Comparison of ENCODE assay signal across 15 mouse cellular contexts in genomic region chr15:98949607-98949892, GRCm38 (mm10). TPM values are rescaled to one million over a fixed set of nuclear protein-coding genes. Genes with fewer than 3 reads are reported as not detected.
DNase-seq lines count a peak whose midpoint lies in the region; ATAC-seq lines count a peak whose summit lies in the region.
"Had no signal": no experiment of that assay in that cellular context is flagged by ENCODE, and none has a peak within 500 bp of the region (broad histone marks: within the 10 kb centered on the region; RNA-seq: fewer than 3 reads in every experiment).

No protein-coding gene starts in this region.

- peak overlapping the region; percentile 47 for H3K4me2 ChIP-seq in forebrain, embryonic 12.5 days
- peak overlapping the region; percentile 32 for H3K4me2 ChIP-seq in hindbrain, embryonic 11.5 days (replicated peaks; ENCODE audit: low read depth, low read length)
- peak overlapping the region; percentile 49 for H3K4me2 ChIP-seq in midbrain, embryonic 12.5 days (replicated peaks)
- peak overlapping the region; percentile 88 for H3K4me2 ChIP-seq in neural tube, embryonic 14.5 days (ENCODE audit: low read depth, low read length)
- H3K4me2 ChIP-seq in heart, embryonic 12.5 days: no peak overlapping the region
- H3K4me2 ChIP-seq in liver, embryonic 12.5 days: no peak overlapping the region
- H3K4me2 ChIP-seq: heart, embryonic 15.5 days had no signal

- peak overlapping the region; percentile 63; the same call in 1 of the 2 replicates for H3K27ac ChIP-seq in forebrain, embryonic 12.5 days
- H3K27ac ChIP-seq in hindbrain, embryonic 11.5 days (ENCODE audit: low read depth, low read length): no peak overlapping the region
- H3K27ac ChIP-seq in midbrain, embryonic 12.5 days (replicated peaks): peak overlapping the region; percentile 58
- peak overlapping the region; percentile 44; the same call in 1 of the 2 replicates for H3K27ac ChIP-seq in neural tube, embryonic 14.5 days (ENCODE audit: low read depth, low read length)
- H3K27ac ChIP-seq in heart, embryonic 12.5 days (ENCODE audit: poor library complexity, severe bottlenecking): no peak overlapping the region
- H3K27ac ChIP-seq in liver, embryonic 12.5 days: no peak overlapping the region
- H3K27ac ChIP-seq: heart, embryonic 15.5 days had no signal

- no peak for ATAC-seq in forebrain, embryonic 12.5 days (ENCODE audit: low FRiP score)
- peak; percentile 12; the same call in 1 of the 2 replicates for ATAC-seq in hindbrain, embryonic 11.5 days (ENCODE audit: low FRiP score)
- no peak for ATAC-seq in midbrain, embryonic 12.5 days (ENCODE audit: low FRiP score, low read depth)
- ATAC-seq in neural tube, embryonic 14.5 days (ENCODE audit: low read depth): no peak
- no peak for ATAC-seq in heart, embryonic 12.5 days (ENCODE audit: insufficient number of reproducible peaks, low FRiP score)
- no peak for ATAC-seq in liver, embryonic 12.5 days
- ATAC-seq: liver, postnatal 0 days had no signal

- intact Hi-C loops in left cerebral cortex, postnatal 10 days (cut with DNase I): no loop called here

- H3K9me3 ChIP-seq in forebrain, embryonic 12.5 days: no peaks in the 10 kb centered on the region
- H3K9me3 ChIP-seq in hindbrain, embryonic 11.5 days (ENCODE audit: control insufficient read depth, low read length): no peaks in the 10 kb centered on the region
- no peaks in the 10 kb centered on the region for H3K9me3 ChIP-seq in midbrain, embryonic 12.5 days
- H3K9me3 ChIP-seq in neural tube, embryonic 14.5 days (ENCODE audit: control insufficient read depth, low read length): no peaks in the 10 kb centered on the region
- peaks cover 4% of the 10 kb centered on the region; the same call in 1 of the 2 replicates for H3K9me3 ChIP-seq in heart, embryonic 12.5 days (replicated peaks)
- H3K9me3 ChIP-seq in liver, embryonic 12.5 days (replicated peaks): no peaks in the 10 kb centered on the region
- H3K9me3 ChIP-seq: heart, embryonic 15.5 days had no signal

- peak; percentile 54 for DNase-seq in hindbrain, embryonic 11.5 days (ENCODE audit: low spot score)
- DNase-seq in left cerebral cortex, postnatal 10 days (ENCODE audit: extremely low spot score in 1 of 2, low spot score in 2 of 2): no peak
- DNase-seq: adrenal gland, postnatal 10 days; cerebellum, adult 9-10 months; liver, postnatal 0 days; lung, postnatal 36 days; thymus, postnatal 4 days had no signal

- 62% methylated on average over 3 of the region's 3 CpGs for WGBS in forebrain, embryonic 12.5 days
- WGBS in hindbrain, embryonic 11.5 days: 62% methylated on average over 3 of the region's 3 CpGs
- WGBS in midbrain, embryonic 12.5 days: 47% methylated on average over 3 of the region's 3 CpGs
- 24% methylated on average over 3 of the region's 3 CpGs for WGBS in neural tube, embryonic 14.5 days
- WGBS in heart, embryonic 12.5 days: 67% methylated on average over 3 of the region's 3 CpGs
- 62% methylated on average over 3 of the region's 3 CpGs for WGBS in liver, embryonic 12.5 days (ENCODE audit: insufficient replicate concordance)

- H3K27me3 ChIP-seq in forebrain, embryonic 12.5 days: no peaks in the 10 kb centered on the region
- H3K27me3 ChIP-seq in hindbrain, embryonic 11.5 days (ENCODE audit: control insufficient read depth, insufficient read depth, low read length): no peaks in the 10 kb centered on the region
- no peaks in the 10 kb centered on the region for H3K27me3 ChIP-seq in midbrain, embryonic 12.5 days
- H3K27me3 ChIP-seq in neural tube, embryonic 14.5 days (ENCODE audit: control insufficient read depth, insufficient read depth, low read length): no peaks in the 10 kb centered on the region
- H3K27me3 ChIP-seq in heart, embryonic 12.5 days (replicated peaks): no peaks in the 10 kb centered on the region
- H3K27me3 ChIP-seq in liver, embryonic 12.5 days (replicated peaks): peaks cover 13% of the 10 kb centered on the region
- H3K27me3 ChIP-seq: heart, embryonic 15.5 days had no signal

- H3K4me3 ChIP-seq in forebrain, embryonic 12.5 days (replicated peaks): peak overlapping the region; percentile 27
- peak overlapping the region; percentile 23 for H3K4me3 ChIP-seq in hindbrain, embryonic 11.5 days (ENCODE audit: low read depth, low read length)
- peak overlapping the region; percentile 36 for H3K4me3 ChIP-seq in midbrain, embryonic 12.5 days
- H3K4me3 ChIP-seq in neural tube, embryonic 14.5 days (ENCODE audit: low read depth, low read length): peak overlapping the region; percentile 38
- H3K4me3 ChIP-seq in heart, embryonic 12.5 days: no peak overlapping the region
- no peak overlapping the region for H3K4me3 ChIP-seq in liver, embryonic 12.5 days
- H3K4me3 ChIP-seq: heart, embryonic 15.5 days had no signal

- 0 out of 2 replicates have a peak overlapping the region, but pooled peaks have one; percentile 29 for H3K9ac ChIP-seq in forebrain, embryonic 12.5 days
- peak overlapping the region; percentile 23; the same call in 1 of the 2 replicates for H3K9ac ChIP-seq in hindbrain, embryonic 11.5 days (ENCODE audit: low read depth, low read length)
- H3K9ac ChIP-seq in midbrain, embryonic 12.5 days (replicated peaks): peak overlapping the region; percentile 51; the same call in 1 of the 2 replicates
- H3K9ac ChIP-seq in neural tube, embryonic 14.5 days (replicated peaks; ENCODE audit: low read depth, low read length): peak overlapping the region; percentile 77
- H3K9ac ChIP-seq in heart, embryonic 12.5 days: no peak overlapping the region
- H3K9ac ChIP-seq in liver, embryonic 12.5 days: no peak overlapping the region
- H3K9ac ChIP-seq: heart, embryonic 15.5 days; liver, postnatal 0 days had no signal

- peaks cover 23% of the 10 kb centered on the region for H3K36me3 ChIP-seq in forebrain, embryonic 12.5 days (replicated peaks)
- H3K36me3 ChIP-seq in hindbrain, embryonic 11.5 days (ENCODE audit: control insufficient read depth, insufficient read depth, low read length): no peaks in the 10 kb centered on the region
- peaks cover 19% of the 10 kb centered on the region for H3K36me3 ChIP-seq in midbrain, embryonic 12.5 days
- peaks cover 10% of the 10 kb centered on the region; the same call in 1 of the 2 replicates for H3K36me3 ChIP-seq in neural tube, embryonic 14.5 days (ENCODE audit: control insufficient read depth, insufficient read depth, low read length)
- peaks cover 17% of the 10 kb centered on the region for H3K36me3 ChIP-seq in heart, embryonic 12.5 days
- H3K36me3 ChIP-seq in liver, embryonic 12.5 days: peaks cover 3% of the 10 kb centered on the region; the same call in 1 of the 2 replicates
- H3K36me3 ChIP-seq: heart, embryonic 15.5 days had no signal

- peaks cover 12% of the 10 kb centered on the region; the same call in 1 of the 2 replicates for H3K4me1 ChIP-seq in forebrain, embryonic 12.5 days
- H3K4me1 ChIP-seq in hindbrain, embryonic 11.5 days (replicated peaks; ENCODE audit: control insufficient read depth, insufficient read depth, low read length): no peaks in the 10 kb centered on the region
- H3K4me1 ChIP-seq in midbrain, embryonic 12.5 days: peaks cover 12% of the 10 kb centered on the region
- H3K4me1 ChIP-seq in neural tube, embryonic 14.5 days (ENCODE audit: control insufficient read depth, insufficient read depth, low read length): peaks cover 3% of the 10 kb centered on the region; the same call in 1 of the 2 replicates
- H3K4me1 ChIP-seq in heart, embryonic 12.5 days (replicated peaks): peaks cover 12% of the 10 kb centered on the region
- peaks cover 22% of the 10 kb centered on the region for H3K4me1 ChIP-seq in liver, embryonic 12.5 days

RNA-seq across cellular contexts. Expression of gene Gm49450, which starts 3.8 kb away (rescaled TPM):
- polyA plus RNA-seq in forebrain, embryonic 12.5 days (2016; fragmentation: Nextera tagmentation; extraction: Ambion mirVana): not detected in 2 replicates
- not detected in 2 replicates for polyA plus RNA-seq in hindbrain, embryonic 11.5 days (2014; fragmentation: Nextera tagmentation; extraction: Ambion mirVana)
- not detected in 2 replicates for polyA plus RNA-seq in midbrain, embryonic 12.5 days (2016; fragmentation: Nextera tagmentation; extraction: Ambion mirVana)
- not detected in 2 replicates for polyA plus RNA-seq in neural tube, embryonic 14.5 days (2014; fragmentation: Nextera tagmentation; extraction: Ambion mirVana)
- total RNA-seq in left cerebral cortex, postnatal 10 days (2021): not detected
- not detected in 2 replicates for polyA plus RNA-seq in heart, embryonic 12.5 days (2016; fragmentation: Nextera tagmentation; extraction: Ambion mirVana)
- polyA plus RNA-seq in liver, embryonic 12.5 days (2016; fragmentation: Nextera tagmentation; extraction: Ambion mirVana): not detected in 2 replicates
- total RNA-seq: adrenal gland, postnatal 10 days; ES-E14 had no signal
- polyA plus RNA-seq: heart, embryonic 15.5 days; kidney, embryonic 14.5 days; liver, postnatal 0 days had no signal

RNA-seq across cellular contexts. Expression of gene Tuba1a, which starts 4.0 kb away (rescaled TPM):
- polyA plus RNA-seq in forebrain, embryonic 12.5 days (2016; fragmentation: Nextera tagmentation; extraction: Ambion mirVana): 7,386 and 7,785 TPM in 2 replicates
- 8,897 and 9,833 TPM in 2 replicates for polyA plus RNA-seq in hindbrain, embryonic 11.5 days (2014; fragmentation: Nextera tagmentation; extraction: Ambion mirVana)
- polyA plus RNA-seq in midbrain, embryonic 12.5 days (2016; fragmentation: Nextera tagmentation; extraction: Ambion mirVana): 9,394 and 9,642 TPM in 2 replicates
- polyA plus RNA-seq in neural tube, embryonic 14.5 days (2014; fragmentation: Nextera tagmentation; extraction: Ambion mirVana): 13,706 and 14,496 TPM in 2 replicates
- 1,000 to 10,000 TPM; 4,375 to 4,691 TPM for total RNA-seq in left cerebral cortex, postnatal 10 days (2021)
- polyA plus RNA-seq in heart, embryonic 12.5 days (2016; fragmentation: Nextera tagmentation; extraction: Ambion mirVana): 1,110 and 1,118 TPM in 2 replicates
- polyA plus RNA-seq in liver, embryonic 12.5 days (2016; fragmentation: Nextera tagmentation; extraction: Ambion mirVana): 180 and 181 TPM in 2 replicates

RNA-seq across cellular contexts. Expression of gene Tuba1b, which starts 15.2 kb away (rescaled TPM):
- polyA plus RNA-seq in forebrain, embryonic 12.5 days (2016; fragmentation: Nextera tagmentation; extraction: Ambion mirVana): 1,790 and 1,867 TPM in 2 replicates
- polyA plus RNA-seq in hindbrain, embryonic 11.5 days (2014; fragmentation: Nextera tagmentation; extraction: Ambion mirVana): 1,792 and 1,905 TPM in 2 replicates
- 1,566 and 1,635 TPM in 2 replicates for polyA plus RNA-seq in midbrain, embryonic 12.5 days (2016; fragmentation: Nextera tagmentation; extraction: Ambion mirVana)
- 1,186 and 1,301 TPM in 2 replicates for polyA plus RNA-seq in neural tube, embryonic 14.5 days (2014; fragmentation: Nextera tagmentation; extraction: Ambion mirVana)
- total RNA-seq in left cerebral cortex, postnatal 10 days (2021): 1,000 to 10,000 TPM in 1 of 2 experiments, 100 to 1,000 TPM in 1; 986 to 1,032 TPM
- polyA plus RNA-seq in heart, embryonic 12.5 days (2016; fragmentation: Nextera tagmentation; extraction: Ambion mirVana): 1,481 and 1,517 TPM in 2 replicates
- polyA plus RNA-seq in liver, embryonic 12.5 days (2016; fragmentation: Nextera tagmentation; extraction: Ambion mirVana): 1,333 and 1,388 TPM in 2 replicates

RNA-seq across cellular contexts. Expression of gene Lmbr1l, which starts 31.5 kb away (rescaled TPM):
- 30.6 and 41.5 TPM in 2 replicates for polyA plus RNA-seq in forebrain, embryonic 12.5 days (2016; fragmentation: Nextera tagmentation; extraction: Ambion mirVana)
- 9.4 and 13.4 TPM in 2 replicates for polyA plus RNA-seq in hindbrain, embryonic 11.5 days (2014; fragmentation: Nextera tagmentation; extraction: Ambion mirVana)
- 37.1 and 40.7 TPM in 2 replicates for polyA plus RNA-seq in midbrain, embryonic 12.5 days (2016; fragmentation: Nextera tagmentation; extraction: Ambion mirVana)
- 7.3 and 10.5 TPM in 2 replicates for polyA plus RNA-seq in neural tube, embryonic 14.5 days (2014; fragmentation: Nextera tagmentation; extraction: Ambion mirVana)
- 10 to 100 TPM; 15.4 to 21.6 TPM for total RNA-seq in left cerebral cortex, postnatal 10 days (2021)
- polyA plus RNA-seq in heart, embryonic 12.5 days (2016; fragmentation: Nextera tagmentation; extraction: Ambion mirVana): 16.9 and 17.2 TPM in 2 replicates
- polyA plus RNA-seq in liver, embryonic 12.5 days (2016; fragmentation: Nextera tagmentation; extraction: Ambion mirVana): 4.4 and 4.6 TPM in 2 replicates

RNA-seq across cellular contexts. Expression of gene Dhh, which starts 51.2 kb away (rescaled TPM):
- polyA plus RNA-seq in forebrain, embryonic 12.5 days (2016; fragmentation: Nextera tagmentation; extraction: Ambion mirVana): 0.45 and 0.51 TPM in 2 replicates
- polyA plus RNA-seq in hindbrain, embryonic 11.5 days (2014; fragmentation: Nextera tagmentation; extraction: Ambion mirVana): 0.56 and 0.68 TPM in 2 replicates
- 0.56 and 0.66 TPM in 2 replicates for polyA plus RNA-seq in midbrain, embryonic 12.5 days (2016; fragmentation: Nextera tagmentation; extraction: Ambion mirVana)
- 0.32 and 2.0 TPM in 2 replicates for polyA plus RNA-seq in neural tube, embryonic 14.5 days (2014; fragmentation: Nextera tagmentation; extraction: Ambion mirVana)
- under 1 TPM; 0.16 to 0.47 TPM for total RNA-seq in left cerebral cortex, postnatal 10 days (2021)
- 4.5 and 4.6 TPM in 2 replicates for polyA plus RNA-seq in heart, embryonic 12.5 days (2016; fragmentation: Nextera tagmentation; extraction: Ambion mirVana)
- polyA plus RNA-seq in liver, embryonic 12.5 days (2016; fragmentation: Nextera tagmentation; extraction: Ambion mirVana): 0.25 and 0.32 TPM in 2 replicates
- polyA plus RNA-seq: liver, postnatal 0 days had no signal

Comparison
In these comparisons a context has a peak if more than half of its experiments do, and no peak if none do; other contexts are left out.
1. H3K27ac ChIP-seq: peak in forebrain, embryonic 12.5 days (single experiment), midbrain, embryonic 12.5 days (single experiment) and neural tube, embryonic 14.5 days (single experiment); none in hindbrain, embryonic 11.5 days (single experiment), heart, embryonic 12.5 days (single experiment) and liver, embryonic 12.5 days (single experiment).
2. H3K4me2 ChIP-seq: peak in forebrain, embryonic 12.5 days (single experiment), hindbrain, embryonic 11.5 days (single experiment), midbrain, embryonic 12.5 days (single experiment) and neural tube, embryonic 14.5 days (single experiment); none in heart, embryonic 12.5 days (single experiment) and liver, embryonic 12.5 days (single experiment).
3. H3K4me3 ChIP-seq: peak in forebrain, embryonic 12.5 days (single experiment), hindbrain, embryonic 11.5 days (single experiment), midbrain, embryonic 12.5 days (single experiment) and neural tube, embryonic 14.5 days (single experiment); none in heart, embryonic 12.5 days (single experiment) and liver, embryonic 12.5 days (single experiment).
4. H3K9ac ChIP-seq: peak in forebrain, embryonic 12.5 days (single experiment), hindbrain, embryonic 11.5 days (single experiment), midbrain, embryonic 12.5 days (single experiment) and neural tube, embryonic 14.5 days (single experiment); none in heart, embryonic 12.5 days (single experiment) and liver, embryonic 12.5 days (single experiment).